Mouse (Mus musculus) liver, adult 2 months (tissue): ENCODE data around the gene Gm26661.

Source experiments
- CTCF ChIP-seq: fragments of 200-500 bp; IDR thresholded peaks from 2 replicates; pipeline ENCODE4 v1.5.1; 2011; ENCODE audit warnings: low read depth, low read length, control low read depth
- POLR2A ChIP-seq: fragments of 200-500 bp; IDR thresholded peaks from 2 replicates; pipeline ENCODE4 v1.6.1; 2011; ENCODE audit warnings: low read length, control low read depth; ENCODE audit not compliant: insufficient read depth; ENCODE audit errors: extremely low read depth

- TF ChIP-seq POLR2A (no peak), CTCF (no peak)
These were observed 37.8 kb downstream of the Gm26661 start for GRCm38 (mm10) chr14:7829181-7829580.
